In the genomic region with DNA sequence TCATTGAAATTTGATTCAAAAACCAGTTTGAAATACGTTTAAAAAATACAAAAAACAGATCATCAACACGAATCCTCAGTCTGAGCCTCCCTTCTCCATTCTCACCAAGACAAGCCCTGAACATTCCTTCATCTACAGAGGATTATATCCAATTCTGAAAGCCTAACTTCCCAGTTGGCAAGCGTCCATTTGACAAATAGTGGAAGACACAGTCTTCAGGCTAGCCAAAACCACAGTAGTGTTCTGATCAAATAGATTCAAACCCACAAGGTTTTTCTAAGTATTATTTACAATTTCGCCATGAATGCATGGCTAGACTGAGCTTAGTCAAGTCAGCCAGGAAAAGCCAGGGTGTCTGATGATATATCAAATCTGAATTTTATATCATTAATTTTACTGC, we compare ENCODE assay signal across 20 mouse cellular contexts.
"Had no signal": no experiment of that assay in that cellular context is flagged by ENCODE, and none has a peak within 500 bp of the region (broad histone marks: within the 10 kb centered on the region; RNA-seq: fewer than 3 reads in every experiment).

No protein-coding gene starts in this region.

- ATAC-seq: liver, embryonic 12.5 days; midbrain, embryonic 13.5 days; midbrain, embryonic 16.5 days had no signal

- DNase-seq: kidney, adult 2 months; kidney, postnatal 10 days; kidney, postnatal 36 days; layer of hippocampus, postnatal 36 days; lung, postnatal 36 days; retina, postnatal 1 day; right cerebral cortex, postnatal 25 days; spleen, adult 18-20 months; thymus, postnatal 25 days had no signal

- H3K4me2 ChIP-seq: kidney, embryonic 15.5 days; liver, embryonic 12.5 days; liver, embryonic 15.5 days; midbrain, embryonic 13.5 days; neural tube, embryonic 13.5 days; stomach, embryonic 15.5 days had no signal

- H3K27me3 ChIP-seq: kidney, embryonic 15.5 days; liver, embryonic 12.5 days; liver, embryonic 15.5 days; megakaryocyte, embryonic 14.5 days; midbrain, embryonic 13.5 days; neural tube, embryonic 13.5 days; stomach, embryonic 15.5 days had no signal

- H3K4me3 ChIP-seq: kidney, embryonic 15.5 days; left cerebral cortex, adult 2 months; liver, embryonic 12.5 days; liver, embryonic 15.5 days; megakaryocyte, embryonic 14.5 days; midbrain, embryonic 10.5 days; midbrain, embryonic 13.5 days; myocyte; neural tube, embryonic 13.5 days; stomach, embryonic 15.5 days had no signal

- H3K9me3 ChIP-seq: kidney, embryonic 15.5 days; liver, embryonic 12.5 days; liver, embryonic 15.5 days; megakaryocyte, embryonic 14.5 days; midbrain, embryonic 10.5 days; midbrain, embryonic 13.5 days; neural tube, embryonic 13.5 days; stomach, embryonic 15.5 days had no signal

- H3K4me1 ChIP-seq: kidney, embryonic 15.5 days; liver, embryonic 12.5 days; liver, embryonic 15.5 days; megakaryocyte, embryonic 14.5 days; midbrain, embryonic 10.5 days; midbrain, embryonic 13.5 days; neural tube, embryonic 13.5 days; stomach, embryonic 15.5 days had no signal

- H3K36me3 ChIP-seq: kidney, embryonic 15.5 days; liver, embryonic 12.5 days; liver, embryonic 15.5 days; midbrain, embryonic 10.5 days; midbrain, embryonic 13.5 days; neural tube, embryonic 13.5 days; stomach, embryonic 15.5 days had no signal

- H3K9ac ChIP-seq: kidney, embryonic 15.5 days; liver, embryonic 12.5 days; liver, embryonic 15.5 days; midbrain, embryonic 13.5 days; neural tube, embryonic 13.5 days; stomach, embryonic 15.5 days had no signal

- H3K27ac ChIP-seq: kidney, embryonic 15.5 days; left cerebral cortex, adult 2 months; liver, embryonic 12.5 days; liver, embryonic 15.5 days; midbrain, embryonic 10.5 days; midbrain, embryonic 13.5 days; neural tube, embryonic 13.5 days; stomach, embryonic 15.5 days had no signal
